Mouse (Mus musculus) kidney, embryonic 16.5 days (tissue): ENCODE measurements around the gene Cd200r3. TPM values are rescaled to one million over a fixed set of nuclear protein-coding genes. Genes with fewer than 3 reads are reported as not detected.

Source experiments
- ATAC-seq: fragments of 200-750 bp; cut with Nextera tagmentation; 2 replicates; pipeline ENCODE4 v1.8.0; 2017; ENCODE audit warnings: moderate TSS enrichment; ENCODE audit not compliant: low FRiP score, low TSS enrichment
- H3K27ac ChIP-seq: fragments of 300-500 bp; sonication (generic); 2 replicates; pipeline ENCODE4 v1.5.1; 2014; ENCODE audit warnings: low read length
- H3K27me3 ChIP-seq: fragments of 300-500 bp; sonication (generic); 2 replicates; pipeline ENCODE4 v1.6.1; 2014; ENCODE audit warnings: low read length, control low read depth, mixed read lengths; ENCODE audit not compliant: insufficient read depth
- H3K36me3 ChIP-seq: fragments of 300-500 bp; sonication (generic); 2 replicates; pipeline ENCODE4 v1.6.1; 2014; ENCODE audit warnings: low read length, control low read depth, mixed read lengths; ENCODE audit not compliant: insufficient read depth
- H3K4me1 ChIP-seq: fragments of 300-500 bp; sonication (generic); 2 replicates; pipeline ENCODE4 v1.6.1; 2014; ENCODE audit warnings: low read length, control low read depth, mixed read lengths; ENCODE audit not compliant: insufficient read depth
- H3K4me2 ChIP-seq: fragments of 300-500 bp; sonication (generic); replicated peaks from 2 replicates; pipeline ENCODE4 v1.6.1; 2014; ENCODE audit warnings: low read depth, low read length
- H3K4me3 ChIP-seq: fragments of 300-500 bp; sonication (generic); 2 replicates; pipeline ENCODE4 v1.5.1; 2014; ENCODE audit warnings: mild to moderate bottlenecking, low read length
- H3K9ac ChIP-seq: fragments of 300-500 bp; sonication (generic); replicated peaks from 2 replicates; pipeline ENCODE4 v1.6.1; 2014; ENCODE audit warnings: low read length
- H3K9me3 ChIP-seq: fragments of 300-500 bp; sonication (generic); 2 replicates; pipeline ENCODE4 v1.6.1; 2016; ENCODE audit warnings: low read length, control low read depth
- WGBS: fragments of 180-500 bp; shearing (Covaris S2); extraction: QIAGEN DNeasy Blood & Tissue Kit; methylation state at CpG from one replicate; pipeline ENCODE4 v1.1.7; 2014; 5-methylcytosine and 5-hydroxymethylcytosine counted together
- polyA plus RNA-seq: library from polyadenylated mRNA; unstranded; fragments of >200 nt; fragmentation: Nextera tagmentation; extraction: Ambion mirVana; gene quantifications from 2 replicates; pipeline ENCODE4 v1.2.1, GENCODE M21; 2015

Cd200r3 gene
- polyA plus RNA-seq, 1 experiment from 2014 or later, result 0.47 TPM

DNA sequence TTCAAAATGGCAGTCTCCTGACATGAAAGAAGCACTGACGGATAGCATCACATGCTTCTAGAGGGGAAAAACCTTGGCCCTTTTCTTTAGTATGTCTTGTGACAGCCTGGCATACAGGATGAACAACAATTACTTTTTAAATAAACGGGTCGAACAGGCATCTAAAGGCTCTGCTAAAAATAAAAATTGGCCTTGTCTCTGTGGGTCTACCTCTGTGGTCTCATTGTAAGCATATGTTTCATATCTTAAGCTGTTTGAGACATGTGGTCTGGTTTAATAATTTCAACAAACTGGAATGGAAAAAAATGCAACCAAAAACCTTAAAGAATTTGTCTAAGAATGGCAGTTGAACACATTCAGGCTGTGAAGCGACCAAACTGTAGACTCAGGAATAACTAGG lies 27.4 kb downstream of the Cd200r3 start:
- no peaks in the 10 kb centered on the region for H3K36me3 ChIP-seq
- no peaks in the 10 kb centered on the region for H3K27me3 ChIP-seq
- no peak overlapping the region for H3K9ac ChIP-seq
- H3K4me3 ChIP-seq, result no peak overlapping the region
- H3K9me3 ChIP-seq, result no peaks in the 10 kb centered on the region
- no peaks in the 10 kb centered on the region; the same call in 1 of the 2 replicates for H3K4me1 ChIP-seq
- H3K27ac ChIP-seq, result no peak overlapping the region
- H3K4me2 ChIP-seq, result no peak overlapping the region
- no peak for ATAC-seq
- 70% methylated on average over 4 of the region's 4 CpGs for WGBS

DNA sequence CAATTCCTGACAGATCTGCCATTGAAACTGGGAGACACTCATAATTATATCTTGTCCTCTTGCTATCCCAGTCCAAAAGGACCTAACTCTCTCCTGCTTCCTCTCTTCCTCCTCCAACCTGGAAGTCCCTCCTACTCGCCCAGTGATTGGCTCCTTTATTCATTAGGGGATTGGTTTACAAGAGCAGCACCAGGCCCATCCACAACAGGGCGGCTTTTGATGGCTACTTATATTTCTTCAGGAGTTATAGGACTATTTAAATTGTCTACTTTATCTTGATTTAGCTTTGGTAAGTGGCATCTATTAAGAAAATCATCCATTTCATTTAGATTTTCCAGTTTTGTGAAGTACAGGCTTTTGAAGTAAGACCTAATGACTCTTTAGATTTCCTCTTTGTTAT lies 30.6 kb downstream of the Cd200r3 start:
- ATAC-seq, result no peak
- Histone ChIP-seq H3K4me3 (no peak overlapping the region), H3K36me3 (no peaks in the 10 kb centered on the region), H3K4me1 (0 out of 2 replicates have a peak, but pooled peaks cover 3% of the 10 kb centered on the region), H3K4me2 (no peak overlapping the region), H3K9me3 (no peaks in the 10 kb centered on the region), H3K27me3 (no peaks in the 10 kb centered on the region), H3K9ac (no peak overlapping the region), H3K27ac (no peak overlapping the region)
- WGBS, result 71% methylated on average over 2 of the region's 2 CpGs

DNA sequence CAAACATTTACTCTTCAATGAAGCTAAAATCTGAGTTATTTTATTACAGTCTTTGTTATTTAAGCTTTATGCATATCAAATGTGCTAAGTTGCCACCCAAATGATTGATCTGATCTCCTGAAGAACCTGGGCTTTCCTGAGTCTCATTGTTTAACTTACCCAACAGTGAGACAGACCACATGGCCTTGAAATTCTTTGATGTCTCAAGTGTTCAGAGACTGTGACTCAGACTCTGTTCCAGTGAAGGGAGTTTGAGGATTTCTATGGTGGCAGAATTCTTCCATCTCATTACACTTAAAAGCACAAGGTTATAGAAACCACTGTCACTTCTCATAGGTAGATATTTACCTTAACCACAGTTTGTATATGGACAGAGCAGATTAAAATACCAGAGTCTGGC lies 32.6 kb downstream of the Cd200r3 start:
- Histone ChIP-seq H3K27ac (no peak overlapping the region), H3K4me1 (0 out of 2 replicates have a peak, but pooled peaks cover 3% of the 10 kb centered on the region)
- ATAC-seq, result no peak

DNA sequence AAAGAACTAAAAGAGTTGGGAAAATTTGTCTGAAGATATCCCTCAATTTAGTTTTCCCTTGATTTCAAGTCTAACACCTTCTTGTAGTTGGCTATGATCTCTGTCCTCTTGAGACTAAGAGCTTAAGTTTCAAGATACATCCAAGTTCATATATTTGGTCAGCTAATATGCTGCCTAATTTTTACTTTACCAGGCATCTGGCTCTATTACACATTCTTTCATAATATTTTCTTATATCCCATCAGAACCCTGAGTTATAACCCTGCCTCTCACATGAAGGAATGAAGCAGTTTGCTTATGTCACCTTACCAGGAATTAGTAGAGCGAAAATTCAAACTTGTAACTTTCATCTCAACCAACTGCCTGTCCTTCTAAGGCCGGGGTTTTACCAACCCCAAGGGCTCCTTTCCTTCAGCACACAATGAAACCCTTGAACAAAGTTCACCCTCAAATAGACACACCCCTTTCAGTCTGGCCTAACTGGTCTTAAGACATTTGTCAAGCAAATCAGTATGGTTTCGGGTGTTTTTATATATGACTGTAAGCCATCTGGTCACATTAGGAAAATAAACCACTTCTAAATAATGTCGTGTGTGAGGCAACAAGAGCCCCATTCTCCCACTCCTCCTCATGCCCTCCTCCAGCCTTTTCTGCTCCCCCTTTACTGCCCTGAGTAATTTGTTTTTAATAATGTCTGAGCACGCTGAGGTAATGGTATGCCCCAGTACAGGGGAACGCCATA lies 33.6 kb downstream of the Cd200r3 start:
- 0 out of 2 replicates have a peak, but pooled peaks cover 3% of the 10 kb centered on the region for H3K4me1 ChIP-seq
- H3K9ac ChIP-seq, result no peak overlapping the region
- 27% methylated on average over 6 of the region's 6 CpGs for WGBS
- H3K9me3 ChIP-seq, result no peaks in the 10 kb centered on the region
- no peak overlapping the region for H3K27ac ChIP-seq
- H3K36me3 ChIP-seq, result no peaks in the 10 kb centered on the region
- H3K27me3 ChIP-seq, result no peaks in the 10 kb centered on the region
- no peak overlapping the region for H3K4me2 ChIP-seq
- no peak for ATAC-seq
- no peak overlapping the region for H3K4me3 ChIP-seq

More for the DNA sequence above, 32.6 kb downstream of the Cd200r3 start:
- Histone ChIP-seq H3K9me3 (no peaks in the 10 kb centered on the region), H3K4me2 (no peak overlapping the region), H3K9ac (no peak overlapping the region), H3K27me3 (no peaks in the 10 kb centered on the region), H3K36me3 (no peaks in the 10 kb centered on the region), H3K4me3 (no peak overlapping the region)

DNA sequence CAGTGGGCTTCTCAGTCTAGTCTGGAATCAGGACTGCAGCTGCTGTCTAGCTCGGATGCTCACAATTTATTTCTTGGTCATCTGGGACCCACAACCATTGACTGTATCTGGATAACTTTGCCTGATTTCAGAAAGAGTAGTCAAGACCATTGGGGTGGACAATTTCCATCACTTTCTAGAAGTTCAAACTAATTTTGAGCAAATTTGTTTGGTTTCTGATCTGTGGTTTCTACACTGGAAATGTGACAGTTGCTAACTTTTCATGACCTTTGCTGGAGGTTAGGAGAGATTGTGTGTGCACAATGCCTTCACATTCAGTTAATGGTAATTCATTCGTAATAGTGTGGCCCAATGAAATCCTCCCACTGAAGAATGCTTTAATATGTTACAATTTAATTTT lies 34.7 kb downstream of the Cd200r3 start:
- no peak for ATAC-seq
- Histone ChIP-seq H3K27me3 (no peaks in the 10 kb centered on the region), H3K4me1 (0 out of 2 replicates have a peak, but pooled peaks cover 3% of the 10 kb centered on the region), H3K27ac (no peak overlapping the region), H3K9me3 (no peaks in the 10 kb centered on the region), H3K36me3 (no peaks in the 10 kb centered on the region), H3K4me2 (no peak overlapping the region), H3K9ac (no peak overlapping the region), H3K4me3 (no peak overlapping the region)
- 78% methylated on average over 2 of the region's 2 CpGs for WGBS

DNA sequence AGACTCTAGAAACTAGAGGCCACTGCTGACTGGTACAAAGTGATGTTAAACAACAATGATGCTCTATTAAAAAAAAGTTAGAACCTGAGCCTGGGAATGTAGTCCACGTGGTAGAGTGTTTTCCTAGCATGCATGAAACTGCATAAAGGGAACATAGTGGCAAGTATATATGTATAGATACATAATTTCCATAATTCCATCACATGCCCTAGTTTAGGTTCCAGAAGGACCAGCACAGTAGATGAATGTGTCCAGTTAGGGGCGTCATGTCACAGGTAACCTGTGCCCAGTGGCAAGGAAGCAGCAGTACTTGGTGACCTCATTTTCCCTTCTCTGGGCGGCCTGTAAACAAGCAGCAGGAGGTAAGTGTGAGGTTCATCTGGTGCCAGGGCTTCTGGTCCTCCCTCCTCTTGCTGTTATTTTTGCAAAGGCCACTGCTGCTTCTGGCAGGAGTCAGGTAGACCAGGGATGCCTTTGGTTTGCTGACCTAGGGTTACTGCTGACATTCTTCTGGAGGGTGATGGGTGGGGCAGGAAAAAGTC lies 35.9 kb downstream of the Cd200r3 start:
- Histone ChIP-seq H3K27ac (no peak overlapping the region), H3K4me2 (no peak overlapping the region), H3K27me3 (no peaks in the 10 kb centered on the region), H3K36me3 (no peaks in the 10 kb centered on the region), H3K9ac (no peak overlapping the region), H3K4me3 (no peak overlapping the region), H3K4me1 (0 out of 2 replicates have a peak, but pooled peaks cover 3% of the 10 kb centered on the region), H3K9me3 (no peaks in the 10 kb centered on the region)
- ATAC-seq, result no peak
- 74% methylated on average over 3 of the region's 3 CpGs for WGBS

DNA sequence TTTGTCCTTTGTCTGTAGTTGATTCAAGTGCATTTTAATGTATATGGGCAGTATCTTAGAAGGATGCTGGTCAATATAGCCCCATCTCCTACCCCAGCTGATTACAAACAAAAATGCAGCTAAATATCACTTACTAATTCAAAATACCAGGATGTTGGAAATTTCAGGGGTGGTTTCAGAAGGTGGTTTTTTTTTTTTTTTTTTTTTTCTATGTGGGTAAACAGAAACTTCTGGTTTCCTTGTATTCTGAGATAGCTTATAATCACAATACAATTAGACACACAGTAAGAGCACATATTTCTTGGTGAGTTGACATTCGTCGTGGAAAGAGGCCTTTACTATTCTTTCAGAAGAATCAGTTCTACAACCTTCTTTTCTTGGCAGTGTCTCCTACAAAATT lies 39.5 kb downstream of the Cd200r3 start:
- Histone ChIP-seq H3K9ac (no peak overlapping the region), H3K9me3 (no peaks in the 10 kb centered on the region), H3K36me3 (no peaks in the 10 kb centered on the region), H3K27ac (no peak overlapping the region), H3K27me3 (no peaks in the 10 kb centered on the region), H3K4me1 (no peaks in the 10 kb centered on the region), H3K4me3 (no peak overlapping the region), H3K4me2 (no peak overlapping the region)
- WGBS, result 78% methylated on average over 2 of the region's 2 CpGs
- no peak for ATAC-seq

DNA sequence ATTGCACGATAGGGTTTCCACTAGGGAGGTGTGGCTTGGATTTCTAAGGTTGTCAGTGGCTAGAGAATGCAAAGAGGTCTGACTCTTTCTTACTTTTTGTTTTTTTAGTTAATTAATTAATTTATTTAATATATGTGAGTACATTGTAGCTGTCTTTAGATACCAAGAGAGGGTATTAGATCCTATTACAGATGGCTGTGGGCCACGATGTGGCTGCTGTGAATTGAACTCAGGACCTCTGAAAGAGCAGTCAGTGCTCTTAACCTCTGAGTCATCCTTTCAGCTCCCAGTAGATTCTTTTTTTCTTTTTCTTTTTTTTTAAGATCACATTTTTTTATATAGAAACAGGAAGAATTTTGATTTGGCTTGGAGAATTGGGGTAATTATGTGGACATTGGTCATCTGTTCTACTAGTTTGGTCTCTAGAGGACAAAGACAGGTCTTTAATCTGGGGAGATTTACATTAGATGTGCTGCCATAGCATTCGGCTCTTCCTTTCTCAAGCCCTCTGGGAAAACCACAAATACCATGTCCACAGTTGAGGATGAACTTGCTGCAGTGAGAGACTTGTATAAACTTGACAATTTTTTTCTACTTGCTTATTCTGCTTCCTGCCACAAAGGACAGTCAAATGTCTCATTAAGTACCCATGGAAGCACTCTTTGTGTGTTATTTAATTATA lies 40.0 kb downstream of the Cd200r3 start:
- Histone ChIP-seq H3K4me1 (no peaks in the 10 kb centered on the region), H3K9me3 (no peaks in the 10 kb centered on the region), H3K36me3 (no peaks in the 10 kb centered on the region), H3K9ac (no peak overlapping the region), H3K4me2 (no peak overlapping the region), H3K4me3 (no peak overlapping the region), H3K27me3 (no peaks in the 10 kb centered on the region), H3K27ac (no peak overlapping the region)
- 63% methylated on average over 3 of the region's 3 CpGs for WGBS
- peak; percentile 67; the same call in 1 of the 2 replicates for ATAC-seq

DNA sequence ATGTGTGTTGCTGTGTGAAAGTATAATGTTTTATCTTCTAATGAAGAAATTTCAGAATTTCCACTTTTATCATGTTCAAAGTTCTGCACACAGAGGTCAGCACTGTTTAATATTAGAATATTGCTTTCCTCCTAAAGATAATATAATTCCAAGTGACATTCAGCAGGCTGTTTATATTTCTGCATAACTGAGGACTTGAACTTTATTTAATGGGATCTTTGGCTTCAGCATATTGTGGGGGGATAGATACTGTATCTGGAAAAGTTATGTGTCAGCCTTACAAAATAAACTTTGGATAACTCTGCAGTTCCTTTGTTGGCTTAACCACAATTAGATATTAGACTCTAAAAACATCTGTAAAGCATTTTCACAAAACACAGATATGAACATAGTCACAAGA lies 40.6 kb downstream of the Cd200r3 start:
- Histone ChIP-seq H3K9me3 (no peaks in the 10 kb centered on the region), H3K9ac (no peak overlapping the region), H3K27me3 (no peaks in the 10 kb centered on the region), H3K27ac (no peak overlapping the region), H3K4me1 (no peaks in the 10 kb centered on the region), H3K4me3 (no peak overlapping the region), H3K36me3 (no peaks in the 10 kb centered on the region), H3K4me2 (no peak overlapping the region)
- no peak for ATAC-seq

DNA sequence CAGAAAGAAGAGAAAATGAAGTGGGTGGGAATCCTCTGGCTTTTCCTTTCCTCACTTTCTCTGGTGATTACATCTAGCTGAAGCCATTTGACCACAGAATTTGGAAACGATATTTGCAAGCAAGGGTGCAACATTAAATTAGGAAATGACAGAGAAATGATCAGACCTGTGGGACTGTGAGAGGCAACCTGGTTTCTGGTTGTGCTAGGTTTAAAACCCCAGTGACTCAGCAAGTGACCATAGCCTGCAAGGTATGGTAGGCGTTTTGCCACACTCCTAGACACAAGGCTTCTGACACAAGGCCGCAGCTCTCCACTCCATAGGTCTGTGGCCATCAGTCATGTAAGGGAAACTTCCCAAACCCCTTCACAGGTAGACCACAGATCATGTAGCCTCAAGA lies 41.4 kb downstream of the Cd200r3 start:
- no peak for ATAC-seq
- H3K27me3 ChIP-seq, result no peaks in the 10 kb centered on the region
- H3K36me3 ChIP-seq, result no peaks in the 10 kb centered on the region
- no peak overlapping the region for H3K27ac ChIP-seq
- no peaks in the 10 kb centered on the region for H3K9me3 ChIP-seq
- H3K4me2 ChIP-seq, result no peak overlapping the region
- H3K9ac ChIP-seq, result no peak overlapping the region
- H3K4me3 ChIP-seq, result no peak overlapping the region
- no peaks in the 10 kb centered on the region for H3K4me1 ChIP-seq
- 86% methylated on average over 3 of the region's 3 CpGs for WGBS
